Mouse (Mus musculus) heart, embryonic 13.5 days (tissue): ENCODE measurements around the gene Ccdc105. TPM values are rescaled to one million over a fixed set of nuclear protein-coding genes. Genes with fewer than 3 reads are reported as not detected.

Source experiments
- ATAC-seq: fragments of 200-750 bp; cut with Nextera tagmentation; 2 replicates; pipeline ENCODE4 v1.8.0; 2017; ENCODE audit warnings: moderate TSS enrichment; ENCODE audit not compliant: insufficient number of reproducible peaks, low FRiP score, low TSS enrichment; ENCODE audit errors: extremely low read depth
- H3K27ac ChIP-seq: fragments of 300-500 bp; sonication (generic); replicated peaks from 2 replicates; pipeline ENCODE4 v1.5.1; 2015; ENCODE audit warnings: moderate library complexity, mild to moderate bottlenecking, inconsistent platforms
- H3K27me3 ChIP-seq: fragments of 300-500 bp; sonication (generic); replicated peaks from 2 replicates; pipeline ENCODE4 v1.6.1; 2015; ENCODE audit warnings: mild to moderate bottlenecking, inconsistent platforms
- H3K36me3 ChIP-seq: fragments of 300-500 bp; sonication (generic); 2 replicates; pipeline ENCODE4 v1.6.1; 2015; ENCODE audit warnings: mild to moderate bottlenecking, inconsistent platforms
- H3K4me1 ChIP-seq: fragments of 300-500 bp; sonication (generic); 2 replicates; pipeline ENCODE4 v1.6.1; 2015; ENCODE audit warnings: inconsistent platforms
- H3K4me2 ChIP-seq: fragments of 300-500 bp; sonication (generic); 2 replicates; pipeline ENCODE4 v1.6.1; 2015; ENCODE audit warnings: inconsistent platforms, mild to moderate bottlenecking, moderate library complexity
- H3K4me3 ChIP-seq: fragments of 300-500 bp; sonication (generic); 2 replicates; pipeline ENCODE4 v1.5.1; 2015; ENCODE audit warnings: moderate library complexity, mild to moderate bottlenecking, inconsistent platforms
- H3K9ac ChIP-seq: fragments of 300-500 bp; sonication (generic); 2 replicates; pipeline ENCODE4 v1.6.1; 2015; ENCODE audit warnings: inconsistent platforms, mild to moderate bottlenecking, moderate library complexity
- H3K9me3 ChIP-seq: fragments of 300-500 bp; sonication (generic); 2 replicates; pipeline ENCODE4 v1.6.1; 2016; ENCODE audit warnings: inconsistent platforms
- WGBS: fragments of 180-500 bp; shearing (Covaris S2); methylation state at CpG from one replicate; pipeline ENCODE4 v1.1.7; 2015; ENCODE audit warnings: mixed read lengths; 5-methylcytosine and 5-hydroxymethylcytosine counted together
- polyA plus RNA-seq: library from polyadenylated mRNA; unstranded; fragments of >200 nt; fragmentation: Nextera tagmentation; extraction: Ambion mirVana; gene quantifications from 2 replicates; pipeline ENCODE4 v1.2.1, GENCODE M21; 2015

Gene Ccdc105
- polyA plus RNA-seq, 1 experiment from 2014 or later: not detected

- ATAC-seq: no peak
- Histone ChIP-seq H3K27me3 (peaks cover 57% of the 10 kb centered on the region), H3K27ac (no peak overlapping the region), H3K9me3 (no peaks in the 10 kb centered on the region), H3K4me1 (peaks cover 11% of the 10 kb centered on the region), H3K36me3 (no peaks in the 10 kb centered on the region), H3K9ac (peak overlapping the region; percentile 48; the same call in 1 of the 2 replicates), H3K4me3 (peak overlapping the region; percentile 43), H3K4me2 (peak overlapping the region; percentile 69)
- under 1% methylated on average over 27 of the region's 27 CpGs for WGBS
Observed at GRCm38 (mm10) chr10:78747035-78747721, 5.7 kb downstream of the Ccdc105 start.

- WGBS: 53% methylated on average over 4 of the region's 4 CpGs
- Histone ChIP-seq H3K36me3 (no peaks in the 10 kb centered on the region), H3K4me1 (peaks cover 7% of the 10 kb centered on the region), H3K9ac (no peak overlapping the region), H3K9me3 (no peaks in the 10 kb centered on the region), H3K4me2 (no peak overlapping the region), H3K4me3 (no peak overlapping the region), H3K27me3 (peaks cover 43% of the 10 kb centered on the region), H3K27ac (no peak overlapping the region)
- no peak for ATAC-seq
Observed at GRCm38 (mm10) chr10:78745453-78746232, 7.2 kb downstream of the Ccdc105 start.

- H3K4me1 ChIP-seq: peaks cover 7% of the 10 kb centered on the region
- no peak overlapping the region for H3K9ac ChIP-seq
- H3K36me3 ChIP-seq: no peaks in the 10 kb centered on the region
- H3K27me3 ChIP-seq: peaks cover 28% of the 10 kb centered on the region
- H3K4me2 ChIP-seq: no peak overlapping the region
- H3K9me3 ChIP-seq: no peaks in the 10 kb centered on the region
- no peak overlapping the region for H3K4me3 ChIP-seq
- no peak overlapping the region for H3K27ac ChIP-seq
- no peak for ATAC-seq
Observed at GRCm38 (mm10) chr10:78743721-78744120, 9.1 kb downstream of the Ccdc105 start.

GRCm38 (mm10) chr10:78739821-78740220, 13.0 kb downstream of the Ccdc105 start:
- Histone ChIP-seq H3K27me3 (no peaks in the 10 kb centered on the region), H3K4me3 (no peak overlapping the region), H3K27ac (no peak overlapping the region), H3K36me3 (no peaks in the 10 kb centered on the region), H3K9ac (no peak overlapping the region), H3K4me2 (no peak overlapping the region), H3K9me3 (no peaks in the 10 kb centered on the region), H3K4me1 (no peaks in the 10 kb centered on the region)
- no peak for ATAC-seq
- 45% methylated on average over 4 of the region's 4 CpGs for WGBS

- H3K4me2 ChIP-seq: no peak overlapping the region
- H3K9ac ChIP-seq: no peak overlapping the region
- H3K27ac ChIP-seq: no peak overlapping the region
- 74% methylated on average over 5 of the region's 5 CpGs for WGBS
- H3K4me3 ChIP-seq: no peak overlapping the region
- H3K9me3 ChIP-seq: no peaks in the 10 kb centered on the region
- no peak for ATAC-seq
- H3K36me3 ChIP-seq: no peaks in the 10 kb centered on the region
- H3K4me1 ChIP-seq: no peaks in the 10 kb centered on the region
- H3K27me3 ChIP-seq: no peaks in the 10 kb centered on the region
Observed at GRCm38 (mm10) chr10:78727876-78728275, 25.0 kb downstream of the Ccdc105 start.

- 38% methylated on average over 3 of the region's 3 CpGs for WGBS
- Histone ChIP-seq H3K36me3 (no peaks in the 10 kb centered on the region), H3K9me3 (no peaks in the 10 kb centered on the region), H3K9ac (no peak overlapping the region), H3K27me3 (no peaks in the 10 kb centered on the region), H3K4me3 (no peak overlapping the region), H3K4me1 (no peaks in the 10 kb centered on the region), H3K4me2 (no peak overlapping the region), H3K27ac (no peak overlapping the region)
- ATAC-seq: no peak
Observed at GRCm38 (mm10) chr10:78727035-78727434, 25.8 kb downstream of the Ccdc105 start.

- WGBS: 31% methylated on average over 2 of the region's 2 CpGs
- Histone ChIP-seq H3K4me2 (no peak overlapping the region), H3K36me3 (no peaks in the 10 kb centered on the region), H3K27ac (no peak overlapping the region), H3K9ac (no peak overlapping the region), H3K9me3 (no peaks in the 10 kb centered on the region), H3K4me1 (no peaks in the 10 kb centered on the region), H3K4me3 (no peak overlapping the region), H3K27me3 (no peaks in the 10 kb centered on the region)
- ATAC-seq: no peak
Observed at GRCm38 (mm10) chr10:78723416-78723815, 29.4 kb downstream of the Ccdc105 start.

- H3K9ac ChIP-seq: no peak overlapping the region
- no peak overlapping the region for H3K27ac ChIP-seq
- no peak overlapping the region for H3K4me3 ChIP-seq
- no peak for ATAC-seq
- WGBS: 63% methylated on average over 2 of the region's 2 CpGs
- no peak overlapping the region for H3K4me2 ChIP-seq
- H3K4me1 ChIP-seq: no peaks in the 10 kb centered on the region
- H3K9me3 ChIP-seq: no peaks in the 10 kb centered on the region
- no peaks in the 10 kb centered on the region for H3K27me3 ChIP-seq
- H3K36me3 ChIP-seq: no peaks in the 10 kb centered on the region
Observed at GRCm38 (mm10) chr10:78722654-78723053, 30.2 kb downstream of the Ccdc105 start.

GRCm38 (mm10) chr10:78722036-78722435, 30.8 kb downstream of the Ccdc105 start:
- Histone ChIP-seq H3K27ac (no peak overlapping the region), H3K4me3 (no peak overlapping the region), H3K27me3 (no peaks in the 10 kb centered on the region), H3K9me3 (no peaks in the 10 kb centered on the region), H3K4me2 (no peak overlapping the region), H3K9ac (no peak overlapping the region), H3K4me1 (no peaks in the 10 kb centered on the region), H3K36me3 (no peaks in the 10 kb centered on the region)
- ATAC-seq: no peak
- 63% methylated on average over 5 of the region's 5 CpGs for WGBS

- no peak within 1 kb of the TSS for H3K4me2 ChIP-seq
- no peak within 1 kb of the TSS for H3K27ac ChIP-seq
- H3K9me3 ChIP-seq: no peaks in the 10 kb centered on the region
- H3K4me1 ChIP-seq: no peaks in the 10 kb centered on the region
- H3K36me3 ChIP-seq: no peaks in the 10 kb centered on the region
- H3K27me3 ChIP-seq: no peaks in the 10 kb centered on the region
- H3K9ac ChIP-seq: no peak within 1 kb of the TSS
- no peak within 1 kb of the TSS for H3K4me3 ChIP-seq
- WGBS: 43% methylated on average over 11 of the region's 11 CpGs
- ATAC-seq: no peak
Observed at GRCm38 (mm10) chr10:78718056-78718455, 34.8 kb downstream of the Ccdc105 start, which contains the start of gene Casp14. TSS of gene Casp14 (minus strand) at chr10:78718294.

- no peaks in the 10 kb centered on the region for H3K4me1 ChIP-seq
- no peak for ATAC-seq
- H3K9me3 ChIP-seq: no peaks in the 10 kb centered on the region
Observed at GRCm38 (mm10) chr10:78716231-78716630, 36.6 kb downstream of the Ccdc105 start.

GRCm38 (mm10) chr10:78715156-78715555, 37.7 kb downstream of the Ccdc105 start:
- no peak for ATAC-seq
- Histone ChIP-seq H3K27ac (no peak overlapping the region), H3K9ac (no peak overlapping the region), H3K4me1 (no peaks in the 10 kb centered on the region), H3K4me2 (no peak overlapping the region), H3K4me3 (no peak overlapping the region), H3K9me3 (no peaks in the 10 kb centered on the region), H3K27me3 (no peaks in the 10 kb centered on the region), H3K36me3 (no peaks in the 10 kb centered on the region)
- 82% methylated on average over 7 of the region's 7 CpGs for WGBS

More at GRCm38 (mm10) chr10:78716231-78716630, 36.6 kb downstream of the Ccdc105 start:
- no peak overlapping the region for H3K9ac ChIP-seq
- H3K36me3 ChIP-seq: no peaks in the 10 kb centered on the region
- H3K4me3 ChIP-seq: no peak overlapping the region
- H3K27me3 ChIP-seq: no peaks in the 10 kb centered on the region
- H3K27ac ChIP-seq: no peak overlapping the region
- H3K4me2 ChIP-seq: no peak overlapping the region
